Mouse (Mus musculus): Measurements from ENCODE around the gene Ryr3.

Ryr3 gene

GRCm38 (mm10) chr2:113216746-113217461 is at the start of gene Ryr3:
Gene Ryr3 (minus strand): TSS chr2:113217096.
- DNase-seq (ENCODE audit: low read depth, low spot score), result peak; percentile 45

- DNase-seq (ENCODE audit: low read depth, low spot score), result no peak
These were observed 22.0 kb upstream of the Ryr3 start for GRCm38 (mm10) chr2:113238871-113239270.

- DNase-seq (ENCODE audit: low read depth, low spot score), result no peak
These were observed 20.1 kb upstream of the Ryr3 start for GRCm38 (mm10) chr2:113236993-113237392.

GRCm38 (mm10) chr2:113234559-113234958 is 17.7 kb upstream of the Ryr3 start:
- peak; percentile 60 for DNase-seq (ENCODE audit: low read depth, low spot score)

DNA sequence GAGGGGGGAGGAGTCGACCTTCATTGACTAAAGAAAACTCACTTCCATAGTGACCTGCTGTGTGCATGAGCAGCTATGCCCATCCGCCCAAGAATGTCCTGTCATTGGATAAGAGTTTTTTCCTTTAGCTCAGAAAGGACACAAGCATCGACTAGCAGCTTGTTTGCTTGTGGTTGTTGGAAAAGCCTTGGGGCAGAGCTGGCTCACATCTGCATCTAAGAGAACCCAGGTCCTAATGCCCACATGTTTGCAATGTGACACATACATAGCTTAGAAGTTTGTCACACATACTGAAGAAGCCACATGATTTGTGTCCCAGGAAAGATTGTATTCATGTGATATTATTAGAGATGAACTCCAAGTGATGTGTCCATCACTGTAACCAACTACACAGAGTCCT is 16.5 kb upstream of the Ryr3 start:
- no peak for DNase-seq (ENCODE audit: low read depth, low spot score)

DNA sequence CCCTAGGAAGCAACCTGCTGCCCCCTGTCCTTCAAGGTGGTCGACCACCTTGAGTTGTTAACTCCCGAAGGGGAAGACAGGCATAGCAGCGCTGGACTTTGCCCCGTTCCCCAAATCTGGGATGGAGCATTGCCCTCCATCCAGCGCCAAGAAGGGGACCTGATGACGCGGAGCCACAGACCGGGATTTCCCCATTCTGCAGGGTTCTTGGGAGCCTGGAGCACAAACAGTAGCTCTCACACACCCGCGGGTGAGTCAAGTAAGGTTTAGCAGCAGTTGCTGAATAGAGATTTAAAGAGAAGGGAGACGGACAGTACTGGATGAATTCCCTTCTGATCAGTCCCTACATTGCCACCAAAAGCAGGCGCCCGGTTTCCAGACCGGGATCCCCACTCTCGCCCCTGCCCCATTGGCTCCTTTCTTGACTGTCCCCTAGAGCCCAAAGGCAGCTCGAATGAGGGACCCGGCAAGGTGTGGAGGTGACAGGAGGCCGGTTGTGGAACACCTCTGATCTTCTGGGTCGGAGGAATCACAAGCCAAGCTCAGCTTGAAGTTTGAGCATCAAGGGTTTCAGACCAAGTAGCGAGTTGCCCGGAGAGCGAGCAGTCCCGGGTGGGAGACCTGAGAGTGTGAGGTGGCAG is 671 bp downstream of the Ryr3 start:
- DNase-seq (ENCODE audit: low read depth, low spot score), result peak; percentile 11

DNA sequence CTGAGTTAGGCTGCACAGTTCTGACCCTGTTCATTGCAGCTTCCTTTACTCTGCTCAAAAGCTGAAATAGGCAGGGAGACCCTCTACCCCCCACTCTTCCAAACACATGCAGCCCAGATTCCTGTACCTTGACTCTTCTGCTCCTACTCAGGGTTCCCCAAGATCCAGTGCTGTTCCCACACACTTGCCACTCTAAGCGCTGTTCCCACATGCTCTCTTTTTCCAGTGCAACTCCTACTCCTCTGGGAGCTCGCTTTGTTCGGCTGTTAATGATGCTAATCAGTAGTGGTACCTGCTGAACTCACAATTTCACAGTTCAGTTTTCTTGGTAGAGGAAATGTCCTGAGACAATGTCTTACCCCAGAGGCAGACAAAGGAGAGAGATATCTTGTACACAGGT is 6.9 kb downstream of the Ryr3 start:
- DNase-seq (ENCODE audit: low read depth, low spot score), result no peak

DNA sequence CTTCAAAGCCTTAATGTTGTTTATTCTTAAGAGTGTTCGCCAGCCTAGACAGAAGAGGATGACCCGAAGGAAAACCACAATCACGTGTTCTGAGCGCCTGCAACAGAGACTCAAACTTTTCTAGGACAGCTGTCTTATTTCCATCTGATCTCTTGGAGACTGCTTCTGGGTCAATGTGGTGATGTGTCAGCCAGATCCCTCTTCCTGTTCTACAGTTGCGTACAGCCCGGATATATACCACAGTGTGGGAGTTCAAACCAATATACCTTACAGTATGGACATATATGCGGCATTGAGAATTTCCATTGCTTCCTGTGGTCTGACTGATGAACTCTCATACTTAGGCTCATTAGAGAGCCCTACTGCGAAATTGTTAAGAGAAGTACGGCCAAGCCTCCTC is 7.6 kb downstream of the Ryr3 start:
- DNase-seq (ENCODE audit: low read depth, low spot score), result no peak

DNA sequence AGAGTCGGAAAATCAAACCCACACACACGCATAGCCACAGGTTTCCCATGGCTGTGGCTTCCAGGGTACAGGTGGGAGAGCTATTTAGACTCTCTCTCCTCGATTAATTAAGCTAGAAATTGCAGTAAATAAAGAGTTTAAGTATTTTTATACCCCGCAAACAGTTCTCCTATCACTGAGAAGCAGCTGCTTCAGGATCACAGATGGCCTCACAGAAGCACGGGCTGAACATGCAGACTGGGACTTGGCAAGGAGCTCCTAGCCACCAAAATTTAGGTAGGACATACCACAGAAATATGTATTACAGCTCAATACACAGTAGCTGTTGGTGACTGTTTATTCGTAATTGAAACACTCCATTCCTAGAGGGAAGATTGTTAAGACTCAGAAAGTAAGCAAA is 14.0 kb downstream of the Ryr3 start:
- no peak for DNase-seq (ENCODE audit: low read depth, low spot score)

GRCm38 (mm10) chr2:113199030-113199679 is 17.7 kb downstream of the Ryr3 start:
- DNase-seq (ENCODE audit: low read depth, low spot score), result no peak

- DNase-seq (ENCODE audit: low read depth, low spot score), result no peak
These were observed 29.7 kb downstream of the Ryr3 start for GRCm38 (mm10) chr2:113187158-113187557.

- no peak for DNase-seq (ENCODE audit: low read depth, low spot score)
These were observed 35.2 kb downstream of the Ryr3 start for GRCm38 (mm10) chr2:113181701-113182100.

- DNase-seq (ENCODE audit: low read depth, low spot score), result no peak
These were observed 38.8 kb downstream of the Ryr3 start for GRCm38 (mm10) chr2:113178047-113178446.

GRCm38 (mm10) chr2:113176337-113176736 is 40.6 kb downstream of the Ryr3 start:
- no peak for DNase-seq (ENCODE audit: low read depth, low spot score)

- no peak for DNase-seq (ENCODE audit: low read depth, low spot score)
These were observed 48.8 kb downstream of the Ryr3 start for GRCm38 (mm10) chr2:113168096-113168495.

- no peak for DNase-seq (ENCODE audit: low read depth, low spot score)
These were observed 55.4 kb downstream of the Ryr3 start for GRCm38 (mm10) chr2:113161494-113161893.

- DNase-seq (ENCODE audit: low read depth, low spot score), result no peak
These were observed 79.1 kb downstream of the Ryr3 start for GRCm38 (mm10) chr2:113137766-113138165.

- DNase-seq (ENCODE audit: low read depth, low spot score), result no peak
These were observed 93.4 kb downstream of the Ryr3 start for GRCm38 (mm10) chr2:113123476-113123875.

DNA sequence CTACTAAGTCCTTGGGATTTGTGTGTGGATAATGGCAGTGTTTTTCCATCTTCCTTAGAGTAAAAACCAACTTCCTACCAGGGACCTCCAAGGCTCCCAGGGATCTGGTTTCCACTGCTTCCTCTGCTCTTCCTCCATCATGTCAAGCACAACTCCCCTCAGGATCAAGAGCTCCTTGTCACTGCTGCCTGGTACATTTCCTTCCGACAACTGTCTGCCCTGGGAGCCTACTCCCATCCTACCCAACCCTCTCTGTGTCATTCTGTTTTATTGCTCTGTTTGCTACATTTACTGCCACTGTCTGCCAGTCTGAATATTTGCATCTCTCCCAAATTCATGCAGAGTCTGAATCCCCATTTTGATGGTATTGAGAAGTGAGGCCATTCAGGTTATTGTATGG is 97.8 kb downstream of the Ryr3 start:
- DNase-seq (ENCODE audit: low read depth, low spot score), result no peak

DNA sequence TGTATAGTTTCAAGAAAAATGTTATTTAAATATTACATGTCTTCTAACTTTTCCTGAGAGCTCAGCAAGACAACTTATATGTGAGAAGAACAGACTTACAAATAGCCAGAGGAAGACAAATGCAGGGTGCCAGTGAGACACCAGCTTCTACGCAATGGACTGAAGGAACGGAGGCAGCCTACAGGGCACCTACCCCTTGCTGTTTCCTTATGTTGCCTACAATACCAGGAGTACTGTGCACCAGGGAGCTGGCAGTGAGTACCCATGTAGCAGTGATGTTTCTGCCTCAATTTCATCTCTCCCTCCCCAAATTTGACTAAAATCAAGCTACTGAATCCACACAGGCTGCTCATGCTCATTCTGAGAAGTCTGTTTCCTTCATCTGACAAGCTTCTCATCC is 100.1 kb downstream of the Ryr3 start:
- no peak for DNase-seq (ENCODE audit: low read depth, low spot score)

DNA sequence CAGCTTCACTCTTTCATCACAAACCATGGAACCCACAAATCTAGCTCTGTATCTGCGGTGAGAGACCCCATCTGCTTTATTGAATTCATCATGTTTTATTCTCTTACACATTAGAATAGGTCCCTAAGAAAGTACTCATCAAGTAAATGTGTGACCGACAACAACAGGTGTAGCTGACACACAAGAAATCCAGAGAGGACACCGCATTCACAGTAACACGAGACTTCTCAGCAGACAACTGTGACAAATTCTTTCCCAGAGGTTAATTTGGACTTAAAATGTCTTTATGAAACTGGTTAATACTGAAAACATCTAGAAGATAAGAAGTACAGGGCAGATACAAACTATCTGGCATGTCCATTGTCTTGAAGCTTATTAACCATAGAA is 101.0 kb downstream of the Ryr3 start:
- no peak for DNase-seq (ENCODE audit: low read depth, low spot score)

DNA sequence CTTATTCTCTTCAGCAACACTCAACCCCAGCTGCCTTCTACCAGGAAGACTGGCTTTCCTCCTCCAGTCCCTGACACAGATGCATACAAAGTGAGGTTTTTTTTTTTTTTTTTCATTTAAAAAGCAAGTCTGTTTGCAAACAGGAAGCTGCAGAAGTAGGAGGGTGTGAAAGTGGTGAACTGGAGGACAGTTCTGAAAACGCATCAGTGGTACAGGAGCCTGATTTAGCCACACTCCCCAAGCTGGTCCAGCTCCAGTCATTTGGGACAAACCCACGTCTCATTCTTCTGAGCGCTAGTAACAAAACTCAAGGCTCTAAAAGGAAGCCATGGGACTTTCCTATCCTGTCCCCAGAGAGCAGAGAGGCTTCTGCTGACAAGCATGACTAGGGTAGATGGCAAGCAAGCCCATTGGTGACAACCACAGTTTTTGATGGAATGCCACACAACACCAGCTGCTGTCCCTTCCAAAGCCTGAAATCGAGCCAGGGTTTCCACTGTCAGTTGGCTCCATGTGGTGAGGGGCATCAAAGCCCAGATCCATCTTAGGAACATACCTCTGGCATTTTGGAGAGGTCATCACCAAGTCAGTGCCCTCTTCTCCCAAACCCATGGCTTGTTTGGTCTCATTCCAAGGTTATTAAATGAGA is 101.5 kb downstream of the Ryr3 start:
- DNase-seq (ENCODE audit: low read depth, low spot score), result no peak

Measured in ES-CJ7 (cell line).